Mouse (Mus musculus) retina, postnatal 1 day (tissue): ENCODE measurements around the gene Bbs9.
A peak's percentile ranks its signal among the peaks of the same experiment; 100 is the strongest.

Experiments used
- DNase-seq: peaks from one replicate; pipeline ENCODE4 v3.0.0-alpha.2; 2012

Gene Bbs9

DNA sequence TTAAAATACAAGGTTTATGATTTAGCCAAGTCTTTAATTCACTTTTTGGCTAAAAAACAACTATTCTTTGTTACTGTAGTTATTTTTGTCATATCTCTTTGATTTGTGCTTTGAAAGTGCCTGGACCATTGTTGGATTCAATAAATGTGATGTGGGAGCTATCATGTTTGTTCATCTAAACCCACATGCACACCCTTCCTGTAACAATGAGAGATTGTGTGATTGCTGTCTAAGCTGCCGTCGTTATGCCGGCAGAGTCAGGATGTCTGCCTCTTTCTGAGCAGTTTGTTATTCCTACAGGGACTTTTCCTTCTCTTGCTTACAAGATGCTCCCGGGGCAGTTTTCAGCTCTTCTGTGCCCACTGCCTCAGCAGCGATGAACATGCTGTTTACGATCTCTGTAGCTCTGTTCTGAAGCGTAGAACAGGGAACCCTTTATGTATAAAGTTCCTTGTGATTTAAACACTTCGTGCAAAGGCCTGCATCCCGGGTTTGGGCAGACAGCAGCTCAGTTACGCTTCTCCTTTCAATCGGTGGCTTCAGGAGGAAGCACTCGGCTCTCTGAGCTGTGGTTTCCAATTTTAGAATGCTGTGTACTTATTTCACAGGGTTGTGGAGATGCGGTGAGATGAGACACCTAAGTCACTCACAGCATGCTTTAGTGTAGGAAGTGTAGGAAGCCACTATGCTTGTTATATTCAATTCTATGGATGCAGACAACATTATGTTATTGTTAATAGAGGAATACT is 165.3 kb downstream of the Bbs9 start:
- peak; percentile 7 for DNase-seq

- no peak for DNase-seq
These were observed 170.4 kb downstream of the Bbs9 start for GRCm38 (mm10) chr9:22645844-22646390.

DNA sequence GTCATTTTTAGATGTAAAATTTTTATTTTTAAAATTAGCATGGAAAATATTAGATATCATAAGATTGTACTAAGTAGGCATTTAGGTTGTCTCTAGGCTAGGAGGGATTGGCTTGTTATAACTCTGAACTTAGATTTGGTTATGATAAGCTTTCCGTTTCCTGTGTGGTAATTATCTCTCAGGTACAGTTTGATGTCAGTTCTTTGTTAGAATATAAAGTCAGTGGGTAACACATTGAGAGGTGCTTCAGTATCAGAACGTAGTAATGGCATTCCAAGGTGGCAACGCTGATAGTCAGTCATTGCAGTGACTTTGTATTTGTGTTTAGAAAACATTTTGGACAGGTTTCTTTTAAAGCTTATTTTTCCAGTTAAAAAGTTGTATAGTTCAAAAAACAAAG is 170.9 kb downstream of the Bbs9 start:
- no peak for DNase-seq

GRCm38 (mm10) chr9:22648163-22648562 is 172.6 kb downstream of the Bbs9 start:
- DNase-seq = no peak

DNA sequence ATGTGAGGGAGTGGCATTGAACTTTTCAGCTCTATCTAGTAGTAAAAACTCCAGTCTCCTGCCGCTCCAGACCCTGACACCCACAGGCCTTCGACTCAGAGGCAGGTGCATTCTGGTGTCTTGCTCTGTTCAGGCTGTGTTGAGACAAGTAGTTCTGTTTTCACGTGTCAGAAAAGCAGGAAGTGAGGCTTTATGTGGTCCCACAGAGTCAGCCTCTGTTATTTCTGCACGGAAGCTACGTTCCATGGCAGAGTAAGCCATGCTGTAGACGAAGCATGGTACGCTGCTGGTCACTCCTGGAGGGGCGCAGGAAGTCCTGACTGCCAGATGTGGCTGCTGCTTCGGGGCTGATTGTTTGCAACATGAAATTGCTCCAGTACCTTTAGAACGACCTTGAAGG is 174.1 kb downstream of the Bbs9 start:
- no peak for DNase-seq

- no peak for DNase-seq
These were observed 175.3 kb downstream of the Bbs9 start for GRCm38 (mm10) chr9:22650781-22651180.

DNA sequence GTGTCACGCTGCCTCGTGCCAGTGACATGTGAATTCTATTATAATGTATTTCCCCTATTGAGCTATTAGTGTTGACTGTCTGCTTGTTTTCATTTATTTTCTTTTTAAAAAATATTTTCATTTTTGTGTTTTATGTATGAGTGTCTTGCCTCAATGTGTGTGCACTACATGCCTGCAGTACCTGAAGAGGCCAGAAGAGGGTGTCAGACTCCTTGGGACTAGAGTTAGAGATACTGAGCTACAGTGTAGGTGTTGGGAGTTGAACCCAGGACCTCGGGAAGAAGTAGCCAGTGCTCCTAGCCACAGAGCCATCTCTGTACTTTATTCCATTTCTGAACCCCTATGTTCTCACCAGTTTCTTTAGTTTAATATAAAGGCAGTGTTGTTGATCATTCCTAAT is 176.1 kb downstream of the Bbs9 start:
- DNase-seq = no peak

GRCm38 (mm10) chr9:22654726-22655393 is 179.3 kb downstream of the Bbs9 start:
- peak; percentile 68 for DNase-seq

- DNase-seq = no peak
These were observed 181.7 kb downstream of the Bbs9 start for GRCm38 (mm10) chr9:22657216-22657615.

- DNase-seq = no peak
These were observed 189.6 kb downstream of the Bbs9 start for GRCm38 (mm10) chr9:22665155-22665554.

GRCm38 (mm10) chr9:22672937-22673336 is 197.4 kb downstream of the Bbs9 start:
- no peak for DNase-seq

- DNase-seq = no peak
These were observed 201.8 kb downstream of the Bbs9 start for GRCm38 (mm10) chr9:22677132-22677829.

GRCm38 (mm10) chr9:22677997-22678396 is 202.5 kb downstream of the Bbs9 start:
- no peak for DNase-seq

DNA sequence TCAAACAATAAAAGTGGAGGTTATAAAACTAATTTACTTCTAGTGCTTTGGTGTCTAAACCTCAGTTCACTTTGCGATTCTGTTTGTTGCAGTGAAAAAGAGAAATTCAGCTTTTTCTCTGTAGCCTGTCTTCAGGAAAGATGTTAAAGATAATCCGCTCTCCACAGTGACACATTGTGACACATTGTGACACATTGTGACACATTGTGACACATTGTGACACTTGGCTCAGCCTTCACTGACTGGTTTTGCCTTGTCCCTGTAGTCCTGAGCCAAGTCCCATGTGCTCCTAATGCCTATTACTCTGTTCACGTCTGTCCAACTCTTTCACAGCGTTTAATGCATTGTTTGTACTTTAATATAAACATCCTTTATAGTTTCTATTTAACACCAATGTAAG is 203.0 kb downstream of the Bbs9 start:
- no peak for DNase-seq

GRCm38 (mm10) chr9:22679485-22679884 is 204.0 kb downstream of the Bbs9 start:
- peak; percentile 11 for DNase-seq

GRCm38 (mm10) chr9:22680031-22680430 is 204.5 kb downstream of the Bbs9 start:
- DNase-seq = no peak

- peak; percentile 43 for DNase-seq
These were observed 205.0 kb downstream of the Bbs9 start for GRCm38 (mm10) chr9:22680484-22680883.

DNA sequence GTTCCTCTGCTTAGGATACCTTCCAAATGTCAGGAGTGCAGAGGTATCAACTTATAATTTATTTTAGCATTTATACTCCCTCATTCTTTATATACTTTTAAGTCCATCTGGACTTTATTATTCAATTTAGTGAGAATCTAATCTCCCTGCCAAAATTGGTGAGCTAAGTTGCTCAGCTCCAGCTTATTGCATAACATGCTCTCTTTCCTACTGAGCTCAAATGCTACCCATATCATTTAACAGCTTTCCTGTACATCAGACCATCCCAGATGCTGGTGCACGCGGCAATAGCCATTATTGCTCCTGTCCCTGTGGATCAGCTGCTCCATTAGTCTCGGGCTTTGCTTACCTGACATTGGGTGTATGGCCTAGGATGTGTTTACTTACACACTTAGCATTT is 208.3 kb downstream of the Bbs9 start:
- DNase-seq = no peak

DNA sequence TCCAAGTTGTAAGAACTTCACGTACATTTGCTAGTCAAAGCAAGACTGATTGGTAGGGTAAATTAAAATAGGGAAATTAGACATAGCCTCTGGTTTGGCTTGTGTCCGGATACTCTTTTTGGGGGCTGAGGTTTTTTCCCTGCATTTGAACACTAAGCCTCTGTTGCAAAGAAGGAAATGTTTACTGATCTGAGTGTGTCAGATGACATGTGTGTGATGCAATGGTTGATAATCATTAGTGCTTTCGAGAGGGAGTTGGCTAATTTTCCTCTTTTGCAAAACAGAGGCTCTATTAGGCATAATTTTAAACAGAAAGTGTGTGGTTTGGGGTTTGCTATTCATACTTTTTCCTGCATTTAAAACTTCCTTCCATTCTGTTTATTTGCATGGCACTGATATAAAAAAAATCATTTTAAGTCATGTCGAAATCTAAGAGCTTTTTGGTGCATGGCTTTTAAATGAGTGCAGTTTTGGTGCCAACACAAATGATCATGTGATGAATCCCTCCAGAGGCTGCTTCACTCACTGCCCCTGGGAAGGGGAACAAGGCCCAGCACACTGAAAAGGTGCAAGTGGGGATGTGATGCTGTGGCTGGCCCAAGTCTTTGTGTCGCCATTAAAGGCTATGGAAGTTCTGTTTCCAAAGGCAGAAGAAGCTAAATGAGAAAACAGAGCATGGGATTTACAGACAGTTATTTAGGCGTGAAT is 211.4 kb downstream of the Bbs9 start:
- no peak for DNase-seq

DNA sequence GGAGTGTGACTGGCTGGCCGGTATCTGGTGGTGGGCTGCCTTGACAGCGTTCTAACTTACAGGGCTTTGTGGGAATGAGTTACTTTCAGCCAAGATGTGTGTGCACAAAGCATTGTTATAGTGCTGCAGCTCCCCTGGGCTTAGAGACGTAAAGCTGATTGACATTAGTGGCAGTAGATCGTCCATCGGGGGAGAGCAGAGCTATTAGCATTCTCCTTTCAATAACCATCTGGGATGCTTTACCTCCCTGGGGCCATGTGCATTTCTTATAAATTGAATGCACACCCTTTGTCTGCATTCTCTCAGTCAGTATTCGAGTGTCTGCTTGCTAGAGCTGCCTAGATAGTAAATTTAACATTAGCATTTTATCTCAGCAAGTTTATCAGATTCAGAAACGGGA is 214.7 kb downstream of the Bbs9 start:
- peak; percentile 34 for DNase-seq

GRCm38 (mm10) chr9:22695392-22695791 is 219.9 kb downstream of the Bbs9 start:
- no peak for DNase-seq

- no peak for DNase-seq
These were observed 221.4 kb downstream of the Bbs9 start for GRCm38 (mm10) chr9:22696809-22697374.

DNA sequence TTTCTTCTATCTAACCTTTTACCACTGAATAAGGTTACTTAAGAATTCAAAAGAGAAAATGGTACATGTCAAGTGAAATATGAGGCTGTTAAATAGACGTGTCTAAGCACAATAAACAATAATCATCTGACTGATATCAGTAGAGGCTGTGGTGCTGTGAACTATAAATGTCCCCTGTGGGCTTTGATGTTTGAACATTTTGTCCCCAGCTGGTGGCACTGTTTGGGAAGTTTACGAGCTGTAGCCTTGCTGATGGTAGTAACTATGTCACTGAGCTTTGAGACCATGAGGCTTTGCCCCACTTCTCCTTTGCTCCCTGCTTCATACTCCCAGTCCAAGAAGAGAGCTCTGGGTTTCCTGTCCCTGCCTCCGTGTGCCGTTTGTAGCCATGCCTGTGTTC is 222.3 kb downstream of the Bbs9 start:
- DNase-seq = peak; percentile 37
